Mouse (Mus musculus) stomach, adult 2 months (tissue): ENCODE data around the gene Zfp990. TPM values are rescaled to one million over a fixed set of nuclear protein-coding genes. Genes with fewer than 3 reads are reported as not detected.

Source experiments
- polyA plus RNA-seq: library from polyadenylated mRNA; depleted of rRNA; stranded (reverse); fragments of >200 nt; gene quantifications from 2 replicates; pipeline ENCODE4 v1.2.3, GENCODE M21; 2012; rRNA removed

Zfp990 gene
- polyA plus RNA-seq = not detected in 2 replicates

GRCm38 (mm10) chr4:145510459-145510858 is at the start of gene Zfp990:
Gene Zfp990 (plus strand): TSS chr4:145510759.

GRCm38 (mm10) chr4:145585078-145585477 is 74.5 kb downstream of the Zfp990 start, which contains the start of gene Gm13212:
Gene Gm13212 (plus strand): TSS chr4:145585166.

Other genes with a start within 250 kb of the Zfp990 start
- 0.06 TPM in 1 of 2 replicates, not detected in the other for gene Tnfrsf8, start 195.6 kb upstream of the Zfp990 start, polyA plus RNA-seq
- gene Gm13212, start 74.4 kb downstream of the Zfp990 start, polyA plus RNA-seq = 0.03 TPM in 1 of 2 replicates, not detected in the other
- not detected in 2 replicates for gene Zfp980, start 159.9 kb downstream of the Zfp990 start, polyA plus RNA-seq